Mouse (Mus musculus) cerebellum, postnatal 4 days (tissue): ENCODE data around the gene Rprd1b.

Experiments used
- DNase-seq, 2 experiments: peaks; one replicate each; pipeline ENCODE4 v3.0.0; 2022; ENCODE audit warnings: low spot score in 2 of 2, mixed read lengths in 1 of 2

The Rprd1b gene

GRCm38 (mm10) chr2:158080622-158081241 is 52.4 kb downstream of the Rprd1b start:
- no peak for DNase-seq

- no peak for DNase-seq
Measured at GRCm38 (mm10) chr2:158084486-158084885, 56.2 kb downstream of the Rprd1b start.

DNA sequence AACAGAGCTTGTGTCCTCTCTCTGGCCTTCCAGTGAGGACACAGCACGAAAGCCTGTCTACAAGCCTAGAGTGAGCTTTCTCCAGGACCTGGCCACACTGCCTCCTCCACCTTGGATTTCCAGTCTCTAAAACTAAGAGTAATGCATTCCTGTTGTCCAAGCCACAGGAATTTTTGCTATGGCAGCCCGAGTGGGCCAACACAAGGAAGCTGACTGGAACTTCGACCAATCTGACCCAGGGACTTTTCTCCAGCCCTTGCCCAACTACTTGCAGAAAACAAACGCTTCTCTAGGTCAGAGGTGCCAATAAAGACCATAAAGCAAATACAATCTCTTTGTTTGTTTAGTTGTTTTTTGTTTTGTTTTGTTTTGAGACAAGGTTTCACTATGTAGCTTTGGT is 61.8 kb downstream of the Rprd1b start:
- no peak for DNase-seq

- DNase-seq = no peak
Measured at GRCm38 (mm10) chr2:158093345-158093744, 65.0 kb downstream of the Rprd1b start.

DNA sequence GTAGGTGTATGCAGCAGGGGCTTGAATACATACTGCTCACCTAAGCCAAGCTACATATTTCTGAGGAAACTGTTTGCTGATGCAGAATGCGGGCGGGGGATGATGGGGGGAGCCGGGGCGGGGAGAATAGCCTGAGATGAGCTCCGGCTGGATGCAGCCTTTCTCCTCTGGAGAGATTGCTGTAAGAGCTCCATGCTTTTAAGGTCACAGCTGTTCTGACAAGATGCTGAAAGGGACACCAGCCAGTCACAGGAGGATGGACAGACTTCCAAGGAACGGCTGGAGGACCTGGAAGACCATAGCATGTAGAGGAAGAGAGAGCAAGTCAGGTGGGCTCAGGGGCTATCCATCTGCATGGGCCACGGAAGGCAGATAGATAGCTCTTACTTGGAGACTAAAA is 66.0 kb downstream of the Rprd1b start:
- no peak for DNase-seq

- no peak for DNase-seq
Measured at GRCm38 (mm10) chr2:158094846-158095245, 66.5 kb downstream of the Rprd1b start.

GRCm38 (mm10) chr2:158097071-158097470 is 68.8 kb downstream of the Rprd1b start:
- no peak for DNase-seq

DNA sequence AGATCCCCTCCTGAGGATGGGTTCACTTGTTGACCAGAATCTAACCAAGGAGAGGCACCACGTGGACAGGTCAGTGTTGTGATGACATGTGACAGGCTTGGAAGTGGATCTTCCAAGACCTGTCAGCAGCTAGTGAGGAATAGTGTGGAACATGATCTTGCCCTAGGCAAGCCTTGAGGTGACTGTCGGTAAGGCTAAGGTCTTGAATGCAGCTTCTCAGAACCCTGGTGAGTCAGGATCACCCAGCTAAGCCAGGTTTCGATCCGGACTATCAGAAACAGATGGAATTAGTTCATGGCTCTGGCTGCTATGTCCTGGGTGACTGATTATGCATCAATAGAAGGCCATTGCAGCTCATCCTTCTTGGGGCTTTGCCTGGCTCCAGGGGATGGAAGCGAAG is 70.4 kb downstream of the Rprd1b start:
- no peak for DNase-seq

- DNase-seq = no peak
Measured at GRCm38 (mm10) chr2:158099537-158099936, 71.2 kb downstream of the Rprd1b start.

DNA sequence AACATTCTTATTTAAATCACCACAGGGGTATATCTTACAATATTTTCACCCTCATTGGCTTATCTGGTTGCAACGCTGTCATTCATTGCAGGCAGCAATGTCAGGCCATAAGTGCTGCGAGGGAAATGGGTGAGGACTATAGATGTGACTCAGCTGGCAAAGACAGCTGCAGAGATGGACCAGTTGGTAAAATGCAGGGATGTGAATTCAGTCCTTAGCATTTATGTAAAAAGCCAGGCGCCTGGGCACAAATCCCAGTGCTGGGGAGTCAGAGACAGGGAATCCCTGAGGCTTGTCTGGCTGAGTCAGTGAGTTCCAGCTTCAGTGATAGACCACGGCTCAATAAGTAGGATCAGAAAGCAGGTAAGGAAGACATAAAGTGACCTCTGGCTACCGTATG is 73.5 kb downstream of the Rprd1b start:
- DNase-seq = no peak

GRCm38 (mm10) chr2:158104966-158105365 is 76.7 kb downstream of the Rprd1b start:
- no peak for DNase-seq

- no peak for DNase-seq
Measured at GRCm38 (mm10) chr2:158105605-158106004, 77.3 kb downstream of the Rprd1b start.

DNA sequence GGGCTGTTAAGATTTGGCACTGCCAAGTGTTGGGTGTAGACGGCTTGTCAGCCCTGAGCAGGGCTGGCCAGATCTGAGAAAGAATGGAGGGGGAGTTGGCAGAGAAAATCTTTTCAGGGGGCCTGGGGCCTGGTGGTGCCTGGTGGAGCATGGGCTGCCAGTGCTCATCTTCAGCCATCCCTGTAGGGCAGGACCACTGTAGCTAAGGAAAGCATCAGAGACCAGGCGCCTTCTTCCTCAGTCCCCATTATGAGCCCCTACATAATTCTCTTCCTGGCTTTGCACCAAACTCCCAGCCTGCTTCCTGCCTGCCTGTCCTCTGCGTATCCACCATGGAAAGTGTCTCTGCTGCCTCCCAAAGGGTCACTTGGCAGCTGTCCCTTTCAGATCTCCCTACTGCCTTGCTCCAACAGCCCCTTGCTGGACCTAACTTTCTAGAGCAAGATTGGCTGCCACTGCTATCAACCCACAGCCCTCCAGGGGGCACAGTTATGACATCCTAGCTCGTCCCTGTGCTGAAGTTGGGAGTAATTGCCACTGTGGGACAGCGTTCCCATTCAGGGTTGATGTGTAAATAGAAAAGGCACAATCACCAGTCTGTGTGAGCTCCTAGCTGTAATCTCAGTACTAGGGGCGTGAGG is 78.8 kb downstream of the Rprd1b start:
- DNase-seq = no peak

DNA sequence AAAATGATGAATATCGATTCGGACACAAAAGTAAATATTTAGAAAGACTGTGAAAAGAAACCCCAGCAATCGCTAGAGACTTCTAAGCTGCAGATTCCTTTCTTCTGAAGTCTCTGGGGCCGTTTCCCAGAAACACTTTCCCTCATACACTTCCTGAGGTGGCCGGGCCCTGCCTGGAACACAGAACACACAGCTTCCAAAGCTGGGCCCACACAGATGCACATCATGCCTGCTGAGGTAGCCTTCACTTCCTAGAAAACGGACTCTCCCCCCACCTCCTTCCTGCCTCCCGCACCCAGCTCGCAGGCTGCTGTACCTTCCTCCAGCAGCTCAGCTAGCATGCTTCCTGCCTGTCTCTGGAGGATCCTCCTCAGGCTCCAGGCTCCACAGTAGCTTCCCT is 81.2 kb downstream of the Rprd1b start:
- no peak for DNase-seq

DNA sequence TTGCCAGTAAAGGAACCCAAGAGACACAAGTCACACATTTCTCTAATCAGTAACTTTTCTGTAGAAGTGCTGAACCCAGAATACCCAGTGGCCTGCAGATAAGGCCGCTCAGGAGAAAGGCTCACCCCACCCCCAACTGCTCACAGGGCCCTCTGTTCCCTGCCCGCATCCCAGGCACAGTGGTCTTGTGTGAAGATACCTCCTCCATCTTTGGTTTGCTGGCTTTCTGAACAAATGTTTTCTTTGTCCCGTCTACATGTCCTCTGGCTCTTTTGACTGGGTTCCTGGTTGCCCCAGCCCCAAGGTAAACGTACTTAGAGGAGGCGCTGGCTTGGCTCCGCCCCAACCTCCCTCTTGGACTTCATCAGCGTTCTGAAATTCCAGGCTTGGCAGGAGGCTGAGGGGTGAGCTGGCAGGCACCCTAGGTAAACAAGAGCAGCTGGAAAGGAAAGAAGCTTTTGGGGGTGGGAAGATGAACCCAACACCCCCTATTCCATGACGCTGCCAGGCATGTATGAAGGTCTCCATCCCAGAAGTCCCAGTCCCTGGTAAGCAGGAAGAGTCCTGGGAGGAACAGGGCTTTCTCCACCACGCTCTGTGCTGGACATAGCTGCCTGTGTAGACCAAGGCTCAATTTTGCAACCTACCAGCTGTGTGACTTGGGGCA is 85.4 kb downstream of the Rprd1b start:
- DNase-seq = no peak

DNA sequence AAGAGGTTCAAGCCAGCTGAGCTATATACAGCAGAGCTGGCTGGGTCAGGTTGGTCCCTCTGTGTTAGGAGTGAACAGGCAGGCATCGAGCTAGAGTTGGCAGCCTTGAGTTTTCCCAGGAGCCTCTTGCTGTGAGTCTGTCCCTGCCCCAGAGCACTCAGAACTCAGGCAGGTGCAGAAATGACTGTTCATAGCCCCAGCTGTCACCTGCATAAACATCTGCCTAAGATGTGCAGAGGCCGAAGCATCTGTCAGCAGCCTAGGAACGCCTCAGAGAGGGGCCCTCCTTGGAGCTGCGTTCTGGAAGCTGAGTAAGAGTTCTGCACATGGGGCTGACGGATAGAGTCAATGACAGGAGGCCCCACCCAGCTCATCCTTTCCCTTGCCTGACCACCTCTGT is 86.6 kb downstream of the Rprd1b start:
- DNase-seq = no peak

- DNase-seq = no peak
Measured at GRCm38 (mm10) chr2:158115838-158116453, 87.6 kb downstream of the Rprd1b start.

DNA sequence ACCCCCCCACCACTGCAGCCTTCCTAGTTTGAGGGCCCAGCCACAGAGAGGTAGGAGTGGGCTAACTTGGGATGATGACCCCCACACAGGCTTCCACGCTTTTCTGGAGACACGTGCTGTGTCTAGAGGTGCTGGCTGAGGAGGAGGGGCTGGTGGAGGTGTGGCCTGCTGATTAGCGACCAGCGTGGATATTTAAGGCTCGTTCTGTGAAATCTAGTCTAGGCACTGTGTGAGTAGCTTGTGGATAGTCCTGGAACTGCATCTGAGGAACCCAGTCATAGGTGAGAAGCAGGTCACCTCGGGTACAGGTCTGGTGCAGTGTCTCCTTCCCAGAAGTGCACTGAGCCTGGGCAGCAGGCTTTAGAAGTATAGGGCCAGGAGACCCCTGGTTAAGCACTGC is 88.4 kb downstream of the Rprd1b start:
- no peak for DNase-seq

- DNase-seq = no peak
Measured at GRCm38 (mm10) chr2:158119145-158119544, 90.8 kb downstream of the Rprd1b start.

DNA sequence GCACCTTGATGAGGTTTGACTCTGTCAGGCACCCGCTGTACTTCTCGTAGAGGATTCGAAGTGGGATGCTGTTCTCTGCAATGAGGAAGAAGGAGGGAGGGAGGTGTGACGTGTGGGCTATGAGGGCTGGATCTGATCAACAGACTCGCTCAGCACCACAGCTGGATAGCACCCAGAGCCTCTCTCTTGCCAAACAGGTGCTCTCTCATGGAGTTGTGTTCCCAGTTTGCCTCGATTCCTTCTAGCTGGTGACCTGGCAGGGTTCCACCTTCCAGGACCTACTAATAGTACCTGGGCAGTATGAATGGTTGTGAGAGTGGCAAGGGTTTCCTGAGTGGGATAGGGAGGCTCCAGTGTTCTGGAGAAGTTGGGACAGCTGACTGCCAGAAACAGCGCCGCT is 91.9 kb downstream of the Rprd1b start:
- no peak for DNase-seq

GRCm38 (mm10) chr2:158120868-158121267 is 92.6 kb downstream of the Rprd1b start:
- no peak for DNase-seq

DNA sequence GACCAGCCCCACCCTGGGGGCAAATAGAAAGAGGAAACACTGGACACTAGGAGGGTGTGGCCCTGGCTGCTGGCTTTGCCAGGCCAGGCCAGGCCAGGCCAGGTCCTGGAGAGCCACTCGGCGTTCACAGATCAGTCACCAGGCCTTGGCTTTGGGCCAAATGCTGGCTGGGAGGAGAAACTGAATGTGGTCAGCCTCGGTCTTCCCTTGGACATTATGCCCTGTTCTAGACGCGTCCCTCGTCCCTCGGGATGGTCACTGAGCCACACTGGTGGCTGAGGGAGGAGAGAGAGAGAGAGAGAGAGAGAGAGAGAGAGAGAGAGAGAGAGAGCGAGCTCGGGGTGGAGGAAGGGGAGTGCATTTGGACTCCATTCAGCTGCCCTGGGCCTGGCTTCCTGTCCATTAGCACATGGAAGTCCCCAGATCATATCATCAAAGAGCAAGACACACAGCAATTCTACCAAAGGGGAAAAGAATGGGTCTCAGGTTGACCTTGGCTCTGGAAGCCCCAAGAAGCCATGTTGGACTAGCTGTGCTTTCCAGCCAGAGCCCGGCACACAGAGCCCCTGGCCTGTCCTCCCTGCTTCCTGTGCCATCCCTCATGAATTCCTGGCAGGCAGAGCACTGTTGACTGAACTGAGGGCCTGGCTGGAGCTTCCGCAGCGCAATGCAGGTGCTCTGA is 93.5 kb downstream of the Rprd1b start:
- peak in 1 of 2 experiments; percentile 60 for DNase-seq
